Mouse (Mus musculus): ENCODE data around the gene Csrp2. TPM values are rescaled to one million over a fixed set of nuclear protein-coding genes. Genes with fewer than 3 reads are reported as not detected.

The Csrp2 gene
- 8.4 and 10.0 TPM in 2 replicates for polyA plus RNA-seq (2012; ENCODE audit: insufficient read depth, insufficient read length, missing spikeins)

DNA sequence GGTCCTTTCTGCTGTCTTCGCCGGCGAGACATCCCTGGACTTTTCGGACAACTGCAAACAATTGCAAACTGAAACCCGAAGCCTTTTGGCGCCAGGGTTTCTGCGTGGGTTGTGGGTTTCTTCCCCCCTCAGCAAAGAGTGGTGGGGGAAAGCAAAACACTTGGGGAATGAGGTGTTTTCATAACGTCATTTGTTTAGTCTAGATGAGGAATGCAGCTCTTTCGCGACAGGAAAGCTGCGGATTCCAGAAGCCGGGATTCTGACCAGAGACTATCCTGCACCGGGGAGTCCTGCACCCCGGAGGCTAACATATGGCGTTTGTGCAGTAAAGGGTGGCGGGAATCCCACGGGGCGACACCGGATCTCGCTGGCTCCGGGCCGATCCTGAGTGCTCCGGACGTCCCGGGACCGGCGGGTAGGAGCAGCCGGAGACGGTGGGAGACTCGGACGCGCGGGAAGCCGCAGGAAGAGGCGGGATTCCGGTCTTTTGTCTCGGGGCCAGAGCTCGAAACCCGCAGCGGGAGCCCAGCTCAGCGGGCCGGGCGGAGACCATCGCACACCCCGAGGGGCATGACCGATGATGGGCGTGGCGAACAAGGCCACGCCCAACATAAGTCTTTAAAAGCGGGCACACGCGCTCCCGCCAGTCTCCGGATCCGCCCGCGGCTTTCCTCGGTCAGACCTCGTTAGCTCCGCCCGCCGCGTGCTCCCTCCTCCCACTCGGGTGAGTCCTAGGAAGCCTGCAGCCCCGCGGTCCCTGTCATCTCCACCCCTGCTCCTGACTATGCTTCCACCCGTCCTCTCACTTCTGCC lies at the start of gene Csrp2:
Csrp2 (plus strand) TSS at position 259 of the 813 bp plus-strand sequence.
- no peak for TF ChIP-seq CTCF (IDR thresholded peaks at IDR 0.05; ENCODE audit: low read depth, low read length)
- TF ChIP-seq POLR2A (IDR thresholded peaks at IDR 0.05; ENCODE audit: borderline replicate concordance, low read depth, low read length): no peak
- Histone ChIP-seq H3K4me1 (ENCODE audit: control insufficient read depth, insufficient read depth, low read length) (no peaks in the 10 kb centered on the region), H3K27ac (ENCODE audit: insufficient read depth, low read depth, low read length) (no peak within 1 kb of the TSS), H3K4me3 (ENCODE audit: insufficient read depth, low read length) (peak within 1 kb of the TSS; percentile 70)

DNA sequence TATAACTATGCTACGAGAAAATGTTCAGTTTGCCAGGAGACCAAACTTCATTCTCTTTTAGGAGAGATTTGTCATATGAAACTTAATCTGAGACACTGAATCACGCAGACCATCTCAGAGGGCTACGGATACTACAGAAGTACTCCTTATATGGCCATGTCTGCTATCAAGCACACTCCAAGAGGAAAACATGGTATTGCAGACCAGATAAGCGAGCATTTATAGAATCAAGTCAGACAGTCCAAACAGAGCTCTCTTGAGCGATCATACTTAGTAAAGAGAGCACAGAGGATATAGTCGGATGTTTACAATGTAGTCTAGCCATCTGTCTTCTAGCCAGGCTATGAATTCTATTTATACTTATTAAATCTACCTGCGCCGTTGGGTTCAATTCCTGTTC lies 44.7 kb upstream of the Csrp2 start:
- Histone ChIP-seq H3K4me3 (ENCODE audit: insufficient read depth, low read length) (no peak overlapping the region), H3K27ac (ENCODE audit: insufficient read depth, low read depth, low read length) (no peak overlapping the region)

DNA sequence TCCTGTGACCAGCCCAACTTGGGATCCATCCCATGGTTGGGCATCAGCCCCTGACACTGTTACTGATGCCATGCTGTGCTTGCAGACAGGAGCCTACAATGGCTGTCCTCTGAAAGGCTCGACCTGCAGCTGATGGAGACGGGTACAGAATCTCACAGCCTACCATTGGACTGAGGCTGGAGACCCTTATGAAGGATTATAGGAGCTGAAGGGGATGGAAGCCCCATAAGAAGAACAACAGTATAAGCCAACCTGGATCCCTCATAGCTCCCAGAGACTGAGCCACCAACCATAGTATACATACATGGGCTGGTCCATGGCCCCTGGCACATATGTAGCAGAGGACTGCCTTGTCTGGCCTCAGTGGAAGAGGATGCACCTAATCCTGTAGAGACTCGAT lies 42.6 kb upstream of the Csrp2 start:
- Histone ChIP-seq H3K4me1 (ENCODE audit: control insufficient read depth, insufficient read depth, low read length) (no peaks in the 10 kb centered on the region), H3K27ac (ENCODE audit: insufficient read depth, low read depth, low read length) (no peak overlapping the region), H3K4me3 (ENCODE audit: insufficient read depth, low read length) (no peak overlapping the region)
- TF ChIP-seq POLR2A (IDR thresholded peaks at IDR 0.05; ENCODE audit: borderline replicate concordance, low read depth, low read length): no peak
- TF ChIP-seq CTCF (IDR thresholded peaks at IDR 0.05; ENCODE audit: low read depth, low read length): no peak

More for the DNA sequence above, 44.7 kb upstream of the Csrp2 start:
- H3K4me1 ChIP-seq (ENCODE audit: control insufficient read depth, insufficient read depth, low read length): no peaks in the 10 kb centered on the region
- no peak for TF ChIP-seq POLR2A (IDR thresholded peaks at IDR 0.05; ENCODE audit: borderline replicate concordance, low read depth, low read length)
- TF ChIP-seq CTCF (IDR thresholded peaks at IDR 0.05; ENCODE audit: low read depth, low read length): no peak

DNA sequence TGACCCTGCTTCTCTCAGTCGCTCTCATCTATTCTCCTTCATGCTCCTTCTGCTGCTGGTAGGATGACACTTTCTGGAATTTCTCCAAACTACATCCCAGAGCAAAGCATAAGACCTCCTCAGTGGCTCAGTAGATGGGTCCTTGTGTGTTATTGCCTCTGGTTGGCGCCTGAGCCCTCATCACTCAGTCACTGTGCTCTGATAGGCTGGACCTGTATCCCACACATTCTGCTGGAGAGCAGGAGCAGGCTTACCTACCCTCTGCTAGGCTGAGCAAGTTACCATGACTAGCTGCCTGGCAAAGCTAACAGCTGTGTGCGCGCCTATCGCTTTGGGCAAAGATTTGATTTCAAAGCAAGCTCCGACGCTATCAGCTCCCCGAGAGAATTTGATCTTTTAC lies 41.7 kb upstream of the Csrp2 start:
- H3K4me3 ChIP-seq (ENCODE audit: insufficient read depth, low read length): no peak overlapping the region
- no peak for TF ChIP-seq POLR2A (IDR thresholded peaks at IDR 0.05; ENCODE audit: borderline replicate concordance, low read depth, low read length)
- TF ChIP-seq CTCF (IDR thresholded peaks at IDR 0.05; ENCODE audit: low read depth, low read length): no peak

DNA sequence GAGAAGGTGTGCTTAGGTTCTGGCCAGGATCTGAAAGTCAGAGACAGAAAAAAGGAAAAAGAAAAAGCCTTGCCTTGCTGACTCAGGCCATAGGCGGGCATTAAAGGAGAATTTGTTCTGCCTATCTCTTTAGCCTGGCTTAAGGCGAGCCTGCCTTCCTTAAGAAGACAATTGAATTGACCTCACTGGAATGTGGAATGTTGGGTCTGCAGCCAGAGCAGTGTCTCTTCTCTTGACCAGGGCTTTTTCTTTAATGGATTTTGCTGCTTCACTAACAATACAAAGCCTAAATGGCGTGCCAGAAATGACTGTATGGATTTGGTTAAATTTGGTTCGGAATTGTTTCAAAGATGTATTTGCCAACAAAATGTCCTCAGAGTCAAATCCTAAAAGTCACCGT lies 40.9 kb upstream of the Csrp2 start:
- no peak overlapping the region for H3K27ac ChIP-seq (ENCODE audit: insufficient read depth, low read depth, low read length)
- no peaks in the 10 kb centered on the region for H3K4me1 ChIP-seq (ENCODE audit: control insufficient read depth, insufficient read depth, low read length)
- no peak overlapping the region for H3K4me3 ChIP-seq (ENCODE audit: insufficient read depth, low read length)
- TF ChIP-seq CTCF (IDR thresholded peaks at IDR 0.05; ENCODE audit: low read depth, low read length) (no peak), POLR2A (IDR thresholded peaks at IDR 0.05; ENCODE audit: borderline replicate concordance, low read depth, low read length) (no peak)

More for the DNA sequence above, 41.7 kb upstream of the Csrp2 start:
- H3K27ac ChIP-seq (ENCODE audit: insufficient read depth, low read depth, low read length): no peak overlapping the region
- H3K4me1 ChIP-seq (ENCODE audit: control insufficient read depth, insufficient read depth, low read length): no peaks in the 10 kb centered on the region

DNA sequence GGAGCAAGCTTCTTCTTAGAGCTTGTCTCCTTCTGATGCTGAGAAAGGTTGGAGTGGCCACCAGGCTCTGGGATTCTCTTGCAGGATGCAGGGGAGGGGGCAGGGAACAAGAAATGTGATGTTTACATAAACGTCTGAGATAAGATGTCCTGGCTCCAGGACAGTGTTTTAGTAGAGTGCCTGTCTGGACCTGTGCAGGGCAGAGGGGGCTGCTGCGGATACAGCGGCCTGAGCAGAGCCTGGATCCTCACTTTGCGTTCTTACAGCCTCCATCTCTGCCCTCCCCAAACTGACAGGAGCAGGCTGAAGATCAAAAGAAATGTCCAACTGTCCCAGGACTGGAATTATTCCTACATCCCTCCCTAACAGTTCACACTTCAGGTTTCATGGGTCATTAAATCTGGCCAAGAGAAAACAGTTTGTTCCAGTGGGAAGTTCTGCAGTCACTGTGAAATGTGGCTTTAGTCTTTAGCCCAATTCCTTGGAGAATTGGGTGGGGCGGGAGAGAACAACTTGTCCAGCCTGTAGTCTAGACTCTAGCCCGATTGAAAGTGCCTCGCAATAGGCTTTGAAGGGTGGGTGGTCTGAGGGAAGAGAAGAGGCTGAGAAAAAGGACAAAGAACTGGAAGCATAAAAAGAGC lies 40.0 kb upstream of the Csrp2 start:
- Histone ChIP-seq H3K4me1 (ENCODE audit: control insufficient read depth, insufficient read depth, low read length) (no peaks in the 10 kb centered on the region), H3K4me3 (ENCODE audit: insufficient read depth, low read length) (no peak overlapping the region), H3K27ac (ENCODE audit: insufficient read depth, low read depth, low read length) (no peak overlapping the region)
- TF ChIP-seq CTCF (IDR thresholded peaks at IDR 0.05; ENCODE audit: low read depth, low read length) (no peak), POLR2A (IDR thresholded peaks at IDR 0.05; ENCODE audit: borderline replicate concordance, low read depth, low read length) (no peak)

DNA sequence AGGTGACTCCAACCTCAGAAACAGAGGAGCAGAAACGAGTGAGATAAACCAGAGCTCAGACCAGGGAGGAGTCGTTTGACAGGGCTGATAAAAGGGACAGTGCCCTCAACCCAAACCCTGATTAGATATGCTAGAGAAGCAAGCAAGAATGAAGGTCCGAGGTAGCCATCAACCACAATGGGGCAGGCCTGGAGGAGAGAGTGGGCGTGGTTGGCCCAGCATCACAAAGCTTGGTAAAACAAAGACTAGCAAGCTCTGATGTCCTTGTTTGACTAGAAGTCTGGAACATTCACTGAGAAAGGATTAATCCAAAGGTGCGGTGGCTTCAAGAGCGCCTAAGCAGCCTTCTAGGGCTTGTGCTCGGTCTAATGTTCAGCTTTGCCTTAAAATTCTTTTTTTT lies 38.2 kb upstream of the Csrp2 start:
- Histone ChIP-seq H3K27ac (ENCODE audit: insufficient read depth, low read depth, low read length) (no peak overlapping the region), H3K4me3 (ENCODE audit: insufficient read depth, low read length) (no peak overlapping the region), H3K4me1 (ENCODE audit: control insufficient read depth, insufficient read depth, low read length) (no peaks in the 10 kb centered on the region)
- TF ChIP-seq CTCF (IDR thresholded peaks at IDR 0.05; ENCODE audit: low read depth, low read length): no peak
- no peak for TF ChIP-seq POLR2A (IDR thresholded peaks at IDR 0.05; ENCODE audit: borderline replicate concordance, low read depth, low read length)

DNA sequence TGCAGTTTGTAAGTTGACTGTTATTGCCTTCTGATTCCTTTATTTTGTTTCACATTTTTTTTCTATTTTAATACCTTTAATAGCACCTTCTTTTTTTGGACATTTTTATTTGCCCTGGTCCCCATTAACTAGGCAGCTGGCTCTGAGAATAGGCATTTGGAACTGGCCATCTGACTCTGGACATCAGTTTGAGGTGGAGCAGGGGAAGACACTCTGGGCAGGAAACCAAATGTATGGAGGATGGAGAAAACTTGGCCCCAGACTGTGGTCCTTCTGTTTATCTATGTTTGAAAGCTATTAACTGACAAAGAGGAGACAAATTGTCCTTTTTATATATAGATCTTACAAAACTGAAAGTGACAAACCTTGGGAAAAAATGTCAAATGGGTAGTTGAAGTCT lies 36.9 kb upstream of the Csrp2 start:
- Histone ChIP-seq H3K4me3 (ENCODE audit: insufficient read depth, low read length) (no peak overlapping the region), H3K4me1 (ENCODE audit: control insufficient read depth, insufficient read depth, low read length) (no peaks in the 10 kb centered on the region), H3K27ac (ENCODE audit: insufficient read depth, low read depth, low read length) (no peak overlapping the region)
- no peak for TF ChIP-seq CTCF (IDR thresholded peaks at IDR 0.05; ENCODE audit: low read depth, low read length)
- no peak for TF ChIP-seq POLR2A (IDR thresholded peaks at IDR 0.05; ENCODE audit: borderline replicate concordance, low read depth, low read length)

DNA sequence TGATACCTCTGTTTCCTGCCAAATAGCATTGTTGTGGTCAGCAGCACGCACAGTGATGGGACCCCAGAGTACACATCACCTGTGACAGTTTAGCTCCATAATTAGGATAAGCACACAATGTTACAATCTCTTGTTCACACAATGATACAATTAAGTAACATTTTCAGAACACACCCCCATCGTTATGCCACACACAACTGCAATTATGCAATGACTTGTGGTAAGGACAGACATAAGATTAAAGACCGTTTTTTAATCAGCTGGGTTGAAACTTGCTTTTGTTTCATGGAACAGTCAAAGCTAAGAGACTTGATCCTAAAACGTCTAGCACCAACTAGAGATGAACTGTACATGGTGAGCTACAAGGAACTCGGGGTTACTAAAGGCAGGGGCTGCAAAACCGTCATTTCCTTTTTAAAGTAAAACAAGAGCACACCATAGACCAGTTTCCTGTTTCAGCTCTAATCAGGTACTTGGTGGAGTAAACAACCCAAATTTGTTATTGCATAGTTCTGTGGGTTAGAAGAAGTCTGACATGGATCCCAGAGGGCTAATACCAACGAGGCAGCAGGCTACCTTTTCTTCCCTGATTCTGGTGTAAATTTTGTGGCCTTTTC lies 28.8 kb upstream of the Csrp2 start:
- H3K27ac ChIP-seq (ENCODE audit: insufficient read depth, low read depth, low read length): no peak overlapping the region

More for the DNA sequence above, 28.8 kb upstream of the Csrp2 start:
- TF ChIP-seq POLR2A (IDR thresholded peaks at IDR 0.05; ENCODE audit: borderline replicate concordance, low read depth, low read length): no peak
- no peak for TF ChIP-seq CTCF (IDR thresholded peaks at IDR 0.05; ENCODE audit: low read depth, low read length)
- Histone ChIP-seq H3K4me3 (ENCODE audit: insufficient read depth, low read length) (no peak overlapping the region), H3K4me1 (ENCODE audit: control insufficient read depth, insufficient read depth, low read length) (no peaks in the 10 kb centered on the region)
